Mouse (Mus musculus): ENCODE measurements around the gene Dscaml1. TPM values are rescaled to one million over a fixed set of nuclear protein-coding genes. Genes with fewer than 3 reads are reported as not detected.

Dscaml1 gene
- polyA plus RNA-seq, 1 experiment = 32.4 TPM

DNA sequence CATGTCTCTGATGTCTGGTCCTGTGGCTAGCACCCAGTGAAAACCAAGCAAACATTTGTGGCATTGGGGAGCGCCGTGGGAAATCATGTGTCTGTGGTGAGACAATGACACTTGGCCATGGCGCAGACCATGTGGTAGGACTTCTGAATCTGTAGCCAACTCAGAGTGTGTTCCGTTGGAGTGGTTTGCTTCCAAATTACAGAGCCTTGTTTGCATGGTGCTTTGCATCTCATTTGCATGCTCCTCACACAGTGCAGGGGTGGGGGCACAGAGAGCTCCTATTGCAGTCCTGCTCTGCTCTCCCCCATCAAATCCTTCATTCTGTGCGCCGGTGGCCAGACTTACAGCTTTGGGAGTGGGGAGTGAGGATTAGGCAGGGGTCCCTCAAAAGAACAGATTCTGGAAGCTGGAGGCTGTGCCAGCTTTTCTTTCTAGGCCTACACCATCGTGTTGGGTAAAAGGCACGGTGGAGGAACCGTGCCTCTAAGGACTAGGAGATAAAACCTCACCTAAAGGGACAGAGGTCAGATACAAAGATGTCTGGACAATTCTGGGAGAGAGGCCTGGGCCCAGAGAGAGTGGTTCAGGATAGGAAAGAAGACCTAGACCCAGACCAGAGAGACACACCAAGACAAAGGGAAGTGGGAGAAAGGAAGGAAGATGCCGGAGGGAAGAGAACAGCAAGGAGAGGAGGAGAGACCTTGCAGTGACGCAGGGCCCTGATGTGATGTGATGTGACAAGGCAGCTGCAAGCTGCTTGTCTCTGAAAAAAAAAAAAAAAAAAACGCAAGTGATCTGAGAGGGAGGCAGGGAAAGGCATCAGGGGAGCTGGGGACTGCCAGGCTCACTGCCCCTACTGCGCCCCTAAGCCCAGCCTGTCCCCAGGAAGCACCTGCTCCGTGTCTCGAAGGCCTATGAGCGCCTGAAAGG, 237.2 kb downstream of the Dscaml1 start:
- Histone ChIP-seq H3K4me1 (ENCODE audit: control insufficient read depth, insufficient read depth, low read length) (no peaks in the 10 kb centered on the region), H3K4me3 (ENCODE audit: control insufficient read depth, low read depth, low read length) (no peak overlapping the region), H3K27me3 (ENCODE audit: control insufficient read depth, insufficient read depth, low read length) (no peaks in the 10 kb centered on the region), H3K27ac (ENCODE audit: control insufficient read depth, insufficient read depth, low read depth, low read length) (no peak overlapping the region), H3K36me3 (ENCODE audit: control insufficient read depth, insufficient read depth, low read length) (no peaks in the 10 kb centered on the region)
- TF ChIP-seq CTCF (IDR thresholded peaks at IDR 0.05; ENCODE audit: control insufficient read depth, insufficient read depth, insufficient replicate concordance, low read depth, low read length) = no peak
- TF ChIP-seq POLR2A (IDR thresholded peaks at IDR 0.05; ENCODE audit: control insufficient read depth, low read depth, low read length) = no peak

DNA sequence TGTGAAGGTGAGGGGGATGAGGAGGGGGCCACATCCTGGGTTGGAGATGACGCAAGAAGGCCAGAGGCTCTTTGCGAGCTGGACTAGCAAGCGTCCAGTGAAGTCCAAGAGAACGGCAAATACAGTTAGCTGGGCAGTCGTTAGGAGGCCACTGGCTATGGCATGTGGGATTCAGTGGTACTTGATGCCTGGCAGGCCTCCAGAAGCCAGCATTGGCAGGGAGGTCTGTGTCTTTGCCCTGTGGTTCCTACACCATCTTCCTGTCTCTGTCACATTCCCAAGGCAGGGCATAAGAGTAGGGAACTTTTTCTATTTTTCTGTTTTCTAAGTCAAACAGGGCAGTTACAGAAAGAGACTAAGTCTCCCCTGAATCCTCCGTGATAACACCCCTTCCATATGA, 237.9 kb downstream of the Dscaml1 start:
- TF ChIP-seq POLR2A (IDR thresholded peaks at IDR 0.05; ENCODE audit: control insufficient read depth, low read depth, low read length) (no peak), CTCF (IDR thresholded peaks at IDR 0.05; ENCODE audit: control insufficient read depth, insufficient read depth, insufficient replicate concordance, low read depth, low read length) (no peak)
- H3K4me1 ChIP-seq (ENCODE audit: control insufficient read depth, insufficient read depth, low read length) = no peaks in the 10 kb centered on the region
- H3K27me3 ChIP-seq (ENCODE audit: control insufficient read depth, insufficient read depth, low read length) = no peaks in the 10 kb centered on the region
- H3K27ac ChIP-seq (ENCODE audit: control insufficient read depth, insufficient read depth, low read depth, low read length) = no peak overlapping the region
- no peaks in the 10 kb centered on the region for H3K36me3 ChIP-seq (ENCODE audit: control insufficient read depth, insufficient read depth, low read length)
- no peak overlapping the region for H3K4me3 ChIP-seq (ENCODE audit: control insufficient read depth, low read depth, low read length)

DNA sequence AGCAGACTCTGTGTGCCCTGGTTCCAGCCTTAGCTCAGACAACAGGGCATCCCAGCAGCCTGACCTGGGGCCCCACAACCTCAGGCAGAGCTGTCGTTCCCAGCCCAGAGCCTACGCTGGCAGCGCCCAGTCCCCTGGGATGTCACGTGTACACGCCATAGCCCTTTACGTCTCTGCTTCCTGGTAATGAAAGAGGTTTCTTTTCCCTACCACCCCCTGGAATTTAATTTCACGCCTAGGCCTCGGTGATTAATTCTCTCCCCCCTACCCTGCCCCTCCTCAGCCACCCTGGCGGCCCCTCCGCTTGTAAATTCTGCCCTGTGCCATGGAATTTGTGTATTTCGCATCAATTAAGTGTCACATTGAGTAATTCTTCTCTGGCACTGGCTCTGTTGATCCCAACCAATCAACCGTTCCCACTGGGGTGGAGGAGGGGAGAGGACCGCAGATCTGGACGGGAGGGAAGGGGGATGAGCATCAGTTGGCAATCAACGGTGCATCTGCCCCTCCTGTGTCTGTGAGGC, 238.5 kb downstream of the Dscaml1 start:
- TF ChIP-seq CTCF (IDR thresholded peaks at IDR 0.05; ENCODE audit: control insufficient read depth, insufficient read depth, insufficient replicate concordance, low read depth, low read length) = no peak
- TF ChIP-seq POLR2A (IDR thresholded peaks at IDR 0.05; ENCODE audit: control insufficient read depth, low read depth, low read length) = no peak
- no peak overlapping the region for H3K4me3 ChIP-seq (ENCODE audit: control insufficient read depth, low read depth, low read length)
- no peak overlapping the region for H3K27ac ChIP-seq (ENCODE audit: control insufficient read depth, insufficient read depth, low read depth, low read length)

DNA sequence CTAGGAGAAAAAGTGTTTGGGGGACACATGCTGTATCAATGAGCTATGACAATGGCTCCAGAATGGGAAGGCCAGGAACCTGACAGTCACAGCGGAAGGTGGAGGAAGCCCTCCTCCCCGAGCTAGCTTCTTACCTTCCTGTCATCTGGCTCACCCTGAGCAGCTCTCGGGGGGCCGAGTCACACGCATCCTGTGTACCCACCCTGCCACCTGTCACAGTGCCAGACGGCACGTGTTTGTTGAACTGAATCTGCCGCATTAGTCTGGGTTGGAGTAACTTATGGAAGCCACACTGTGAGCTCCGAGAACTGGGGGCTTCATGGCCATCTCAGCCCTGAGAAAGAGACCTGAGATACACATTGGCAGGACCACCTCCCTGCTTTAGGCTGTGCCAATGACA, 249.5 kb downstream of the Dscaml1 start:
- H3K4me1 ChIP-seq (ENCODE audit: control insufficient read depth, insufficient read depth, low read length) = peaks cover 5% of the 10 kb centered on the region

More for the DNA sequence above, 238.5 kb downstream of the Dscaml1 start:
- no peaks in the 10 kb centered on the region for H3K27me3 ChIP-seq (ENCODE audit: control insufficient read depth, insufficient read depth, low read length)
- no peaks in the 10 kb centered on the region for H3K36me3 ChIP-seq (ENCODE audit: control insufficient read depth, insufficient read depth, low read length)
- H3K4me1 ChIP-seq (ENCODE audit: control insufficient read depth, insufficient read depth, low read length) = no peaks in the 10 kb centered on the region

DNA sequence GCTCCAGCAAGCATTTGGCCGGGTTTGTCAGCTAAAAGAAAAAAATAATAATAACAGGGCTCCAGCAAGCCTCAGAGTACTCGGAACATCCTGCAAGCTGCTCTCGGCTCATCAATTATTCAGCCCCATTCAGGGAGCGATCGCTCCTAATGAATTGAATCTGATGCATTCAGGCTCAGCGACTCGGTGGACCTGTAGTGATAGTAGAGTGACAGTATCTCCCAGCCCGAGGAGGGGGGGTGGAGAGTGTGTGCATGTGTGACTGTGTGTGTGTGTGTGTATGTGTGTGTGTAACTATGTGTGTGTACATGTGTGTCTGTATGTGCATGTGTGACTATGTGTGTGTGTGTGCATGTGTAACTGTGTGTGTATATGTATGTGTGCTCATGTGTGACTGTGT, 250.2 kb downstream of the Dscaml1 start:
- Histone ChIP-seq H3K4me3 (ENCODE audit: control insufficient read depth, low read depth, low read length) (no peak overlapping the region), H3K36me3 (ENCODE audit: control insufficient read depth, insufficient read depth, low read length) (no peaks in the 10 kb centered on the region), H3K4me1 (ENCODE audit: control insufficient read depth, insufficient read depth, low read length) (peaks cover 5% of the 10 kb centered on the region), H3K27ac (ENCODE audit: control insufficient read depth, insufficient read depth, low read depth, low read length) (no peak overlapping the region), H3K27me3 (ENCODE audit: control insufficient read depth, insufficient read depth, low read length) (no peaks in the 10 kb centered on the region)
- no peak for TF ChIP-seq POLR2A (IDR thresholded peaks at IDR 0.05; ENCODE audit: control insufficient read depth, low read depth, low read length)
- no peak for TF ChIP-seq CTCF (IDR thresholded peaks at IDR 0.05; ENCODE audit: control insufficient read depth, insufficient read depth, insufficient replicate concordance, low read depth, low read length)

More for the DNA sequence above, 249.5 kb downstream of the Dscaml1 start:
- TF ChIP-seq POLR2A (IDR thresholded peaks at IDR 0.05; ENCODE audit: control insufficient read depth, low read depth, low read length) (no peak), CTCF (IDR thresholded peaks at IDR 0.05; ENCODE audit: control insufficient read depth, insufficient read depth, insufficient replicate concordance, low read depth, low read length) (no peak)
- Histone ChIP-seq H3K27ac (ENCODE audit: control insufficient read depth, insufficient read depth, low read depth, low read length) (no peak overlapping the region), H3K36me3 (ENCODE audit: control insufficient read depth, insufficient read depth, low read length) (no peaks in the 10 kb centered on the region), H3K4me3 (ENCODE audit: control insufficient read depth, low read depth, low read length) (no peak overlapping the region), H3K27me3 (ENCODE audit: control insufficient read depth, insufficient read depth, low read length) (no peaks in the 10 kb centered on the region)

DNA sequence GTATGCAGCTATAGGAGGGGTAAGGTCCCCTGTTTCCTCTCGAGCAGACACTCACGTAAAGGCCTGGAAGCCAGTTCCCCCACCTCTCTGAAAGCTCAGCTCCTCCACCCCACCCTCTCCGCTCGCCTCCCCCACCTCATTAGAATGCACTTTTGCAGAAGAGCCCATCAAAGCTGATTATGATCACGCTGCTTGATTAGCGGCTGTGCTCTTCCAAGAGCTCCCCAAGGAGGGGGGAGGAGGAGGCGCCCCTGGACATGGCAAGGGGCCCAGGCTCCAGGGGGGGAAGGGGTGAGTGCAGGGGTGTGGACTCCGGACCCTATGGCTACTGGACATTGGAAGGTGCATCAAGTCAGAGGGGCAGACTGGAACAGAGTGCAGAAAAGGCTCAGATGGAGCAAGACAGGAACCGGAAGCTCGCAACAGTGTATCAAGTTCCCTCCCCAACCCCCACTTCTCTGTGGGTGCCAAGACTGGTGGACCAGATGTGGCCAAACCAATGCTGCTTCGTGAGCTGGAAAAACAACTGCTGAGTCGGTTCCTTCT, 250.9 kb downstream of the Dscaml1 start:
- Histone ChIP-seq H3K27me3 (ENCODE audit: control insufficient read depth, insufficient read depth, low read length) (no peaks in the 10 kb centered on the region), H3K36me3 (ENCODE audit: control insufficient read depth, insufficient read depth, low read length) (no peaks in the 10 kb centered on the region), H3K4me1 (ENCODE audit: control insufficient read depth, insufficient read depth, low read length) (peaks cover 5% of the 10 kb centered on the region), H3K4me3 (ENCODE audit: control insufficient read depth, low read depth, low read length) (no peak overlapping the region), H3K27ac (ENCODE audit: control insufficient read depth, insufficient read depth, low read depth, low read length) (no peak overlapping the region)
- TF ChIP-seq POLR2A (IDR thresholded peaks at IDR 0.05; ENCODE audit: control insufficient read depth, low read depth, low read length) = no peak

DNA sequence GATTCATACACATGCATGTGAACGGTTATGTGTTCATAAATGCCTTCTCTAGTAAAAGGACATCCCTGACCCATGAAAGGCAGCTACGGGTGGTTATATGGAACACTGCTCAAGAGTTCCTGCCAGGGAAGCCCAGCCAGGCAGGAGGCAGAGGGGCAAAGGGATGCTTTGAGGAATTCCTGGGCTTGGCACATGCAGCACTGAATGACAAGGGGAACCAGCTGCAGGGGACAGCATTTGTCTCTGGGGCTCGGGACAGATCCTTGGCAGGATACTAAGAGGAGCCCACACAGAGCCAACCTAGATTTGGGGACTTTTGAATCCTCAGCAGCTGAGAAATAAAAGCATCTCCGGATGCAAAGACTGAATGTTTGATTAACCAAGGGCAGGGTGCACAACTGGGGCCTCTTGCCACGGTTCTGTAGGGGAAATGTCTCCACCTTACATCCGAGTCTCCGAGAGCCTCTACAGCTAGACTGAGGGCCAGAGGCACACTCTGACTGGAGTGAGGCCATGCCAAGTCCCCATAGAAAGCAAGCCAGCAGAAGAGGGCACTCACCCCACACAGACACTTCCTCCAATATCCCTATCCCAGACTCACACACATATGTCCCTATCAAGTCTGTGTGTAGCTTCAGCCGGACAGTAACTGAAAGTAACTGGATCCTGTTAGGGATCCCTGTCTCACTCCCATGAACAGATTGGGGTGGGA, 251.7 kb downstream of the Dscaml1 start:
- Histone ChIP-seq H3K27ac (ENCODE audit: control insufficient read depth, insufficient read depth, low read depth, low read length) (no peak overlapping the region), H3K36me3 (ENCODE audit: control insufficient read depth, insufficient read depth, low read length) (no peaks in the 10 kb centered on the region), H3K4me1 (ENCODE audit: control insufficient read depth, insufficient read depth, low read length) (peaks cover 5% of the 10 kb centered on the region), H3K27me3 (ENCODE audit: control insufficient read depth, insufficient read depth, low read length) (no peaks in the 10 kb centered on the region), H3K4me3 (ENCODE audit: control insufficient read depth, low read depth, low read length) (no peak overlapping the region)
- TF ChIP-seq POLR2A (IDR thresholded peaks at IDR 0.05; ENCODE audit: control insufficient read depth, low read depth, low read length) (no peak), CTCF (IDR thresholded peaks at IDR 0.05; ENCODE audit: control insufficient read depth, insufficient read depth, insufficient replicate concordance, low read depth, low read length) (no peak)
